Mouse (Mus musculus): Measurements from ENCODE around the gene Pigs.

Gene Pigs

GRCm38 (mm10) chr11:78337040-78337439 lies 8.8 kb downstream of the Pigs start:
- DNase-seq (ENCODE audit: low read depth, low spot score): peak; percentile 71

- DNase-seq (ENCODE audit: low read depth, low spot score): no peak
Measured at GRCm38 (mm10) chr11:78341702-78342101, 13.5 kb downstream of the Pigs start.

GRCm38 (mm10) chr11:78343381-78344327 lies 15.4 kb downstream of the Pigs start, which contains the start of gene Unc119:
TSS of gene Unc119 (plus strand) at chr11:78343482.
- DNase-seq (ENCODE audit: low read depth, low spot score): no peak

- no peak for DNase-seq (ENCODE audit: low read depth, low spot score)
Measured at GRCm38 (mm10) chr11:78344328-78344889, 16.2 kb downstream of the Pigs start.

- peak; percentile 72 for DNase-seq (ENCODE audit: low read depth, low spot score)
Measured at GRCm38 (mm10) chr11:78344890-78345715, 16.9 kb downstream of the Pigs start.

- no peak for DNase-seq (ENCODE audit: low read depth, low spot score)
Measured at GRCm38 (mm10) chr11:78345801-78346200, 17.6 kb downstream of the Pigs start.

- no peak for DNase-seq (ENCODE audit: low read depth, low spot score)
Measured at GRCm38 (mm10) chr11:78346326-78347069, 18.3 kb downstream of the Pigs start.

GRCm38 (mm10) chr11:78347070-78347754 lies 19.0 kb downstream of the Pigs start:
- DNase-seq (ENCODE audit: low read depth, low spot score): peak; percentile 77

GRCm38 (mm10) chr11:78347908-78348307 lies 19.7 kb downstream of the Pigs start:
- DNase-seq (ENCODE audit: low read depth, low spot score): no peak

GRCm38 (mm10) chr11:78348474-78348873 lies 20.3 kb downstream of the Pigs start:
- no peak for DNase-seq (ENCODE audit: low read depth, low spot score)

GRCm38 (mm10) chr11:78349441-78350358 lies 21.5 kb downstream of the Pigs start:
- DNase-seq (ENCODE audit: low read depth, low spot score): no peak

GRCm38 (mm10) chr11:78353081-78353480 lies 24.9 kb downstream of the Pigs start:
- no peak for DNase-seq (ENCODE audit: low read depth, low spot score)

GRCm38 (mm10) chr11:78354905-78355304 lies 26.7 kb downstream of the Pigs start:
- no peak for DNase-seq (ENCODE audit: low read depth, low spot score)

GRCm38 (mm10) chr11:78355471-78356238 lies 27.4 kb downstream of the Pigs start:
- DNase-seq (ENCODE audit: low read depth, low spot score): no peak

GRCm38 (mm10) chr11:78358330-78359007 lies 30.3 kb downstream of the Pigs start:
- no peak for DNase-seq (ENCODE audit: low read depth, low spot score)

- no peak for DNase-seq (ENCODE audit: low read depth, low spot score)
Measured at GRCm38 (mm10) chr11:78360125-78360788, 32.0 kb downstream of the Pigs start.

- DNase-seq (ENCODE audit: low read depth, low spot score): no peak
Measured at GRCm38 (mm10) chr11:78360789-78361131, 32.5 kb downstream of the Pigs start.
